Mouse (Mus musculus) c-Kit-positive CD71-positive TER-119-negative erythroid progenitor cells, embryonic 14.5 days (primary cell): ENCODE measurements around the gene Ccr3.
"Not testable (repeated sequence)": the region's sequence is repeated elsewhere in the genome, so short reads cannot be mapped to it uniquely, and the experiment has no call there.

Source experiments
- DNase-seq: peaks from one replicate; pipeline ENCODE4 v3.0.0-alpha.2; 2013; ENCODE audit warnings: low read depth

Ccr3 gene

DNA sequence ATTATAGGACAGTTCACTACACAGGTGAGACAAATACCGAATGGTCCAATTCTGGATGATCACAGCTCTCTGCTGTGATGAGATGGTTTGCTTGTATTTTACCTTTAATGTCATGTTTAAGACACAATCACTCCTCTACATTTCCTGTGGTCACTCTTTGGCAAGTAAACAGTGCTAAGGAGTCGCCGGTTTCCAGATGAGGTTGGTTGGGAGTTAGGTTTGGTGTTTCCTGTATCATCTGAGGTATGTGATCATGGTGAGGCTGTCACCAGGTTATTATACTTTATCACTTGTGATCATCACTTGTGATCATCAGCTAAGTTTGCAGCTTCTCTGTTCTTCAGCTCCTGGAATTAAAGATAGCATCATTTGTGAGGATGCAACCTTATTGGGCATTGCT lies 19.2 kb downstream of the Ccr3 start:
- DNase-seq = no peak

DNA sequence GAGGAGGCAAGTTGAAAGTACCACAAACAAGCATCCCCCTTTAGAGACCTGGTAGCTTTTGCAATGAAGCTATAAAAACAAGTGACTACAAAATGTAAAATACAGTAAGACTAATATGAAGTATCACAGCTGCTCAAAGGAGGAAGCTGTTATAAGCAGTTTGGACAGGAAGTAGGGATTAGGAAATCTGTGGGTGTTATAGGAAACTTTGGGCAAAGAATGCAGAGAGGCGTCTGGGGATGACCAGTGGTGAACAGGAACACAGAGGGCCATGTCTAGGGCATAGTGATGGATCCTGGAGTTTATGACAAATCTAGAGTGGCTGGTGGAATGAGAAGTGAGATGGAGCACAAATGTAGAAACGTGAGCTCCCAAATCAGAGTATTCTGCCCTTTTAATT lies 31.8 kb downstream of the Ccr3 start:
- no peak for DNase-seq

DNA sequence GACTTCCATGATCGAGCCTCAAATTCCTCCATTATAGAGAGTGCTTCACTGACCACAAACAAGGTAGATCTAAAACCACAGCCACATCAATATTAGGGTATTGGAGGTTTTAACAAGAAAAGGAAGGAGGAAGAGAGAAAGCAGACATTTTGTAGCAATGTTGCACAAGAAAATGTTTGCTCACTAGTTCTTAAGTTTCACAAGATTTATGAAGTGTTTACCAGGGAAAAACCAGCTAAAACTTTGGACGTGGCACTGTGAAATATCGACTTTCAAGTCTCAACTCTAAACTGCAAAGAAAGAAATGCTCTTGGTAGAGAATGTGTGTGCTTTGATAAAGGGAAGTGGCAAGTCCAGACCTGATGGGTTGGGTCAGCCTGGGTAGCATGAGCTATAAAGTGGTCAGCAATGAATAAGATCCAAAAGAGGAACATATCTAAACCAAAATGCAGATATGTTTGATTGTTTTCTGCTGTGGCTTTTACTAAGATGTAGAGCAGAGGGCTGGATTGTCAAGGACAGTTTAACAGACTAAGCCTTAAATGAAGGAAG lies 34.5 kb downstream of the Ccr3 start:
- no peak for DNase-seq

DNA sequence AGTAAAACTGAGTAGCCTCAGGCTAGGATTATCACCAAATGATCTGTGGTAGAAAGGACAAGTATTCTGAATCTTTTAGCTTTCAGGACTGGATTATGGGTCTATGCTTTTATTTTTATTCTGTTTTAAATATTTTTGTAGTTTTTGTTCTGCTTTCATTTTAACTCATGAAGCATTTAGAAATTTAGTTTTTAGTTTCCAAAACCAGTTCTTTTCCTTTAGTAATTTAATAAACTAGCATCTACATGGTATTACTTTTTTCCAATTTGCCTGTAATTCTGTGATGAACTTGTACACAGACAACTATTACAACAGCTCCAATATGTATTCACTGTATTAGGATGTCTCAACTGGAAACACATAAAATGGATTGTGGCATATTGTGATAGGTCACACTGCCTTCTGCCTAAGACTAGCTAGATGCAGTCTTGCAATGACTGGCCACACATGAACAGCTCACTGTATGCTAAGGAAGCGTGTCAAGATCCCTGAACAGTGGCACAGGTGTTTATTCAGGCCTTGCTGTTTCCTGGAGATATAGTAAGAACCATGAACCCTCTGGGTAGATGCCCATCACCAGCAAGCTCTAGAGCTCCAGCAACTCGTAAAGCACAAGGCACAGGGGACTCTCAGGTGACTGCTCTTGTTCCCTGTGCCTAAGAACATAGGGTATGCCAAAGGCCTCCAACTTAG lies 38.0 kb downstream of the Ccr3 start:
- DNase-seq = no peak

DNA sequence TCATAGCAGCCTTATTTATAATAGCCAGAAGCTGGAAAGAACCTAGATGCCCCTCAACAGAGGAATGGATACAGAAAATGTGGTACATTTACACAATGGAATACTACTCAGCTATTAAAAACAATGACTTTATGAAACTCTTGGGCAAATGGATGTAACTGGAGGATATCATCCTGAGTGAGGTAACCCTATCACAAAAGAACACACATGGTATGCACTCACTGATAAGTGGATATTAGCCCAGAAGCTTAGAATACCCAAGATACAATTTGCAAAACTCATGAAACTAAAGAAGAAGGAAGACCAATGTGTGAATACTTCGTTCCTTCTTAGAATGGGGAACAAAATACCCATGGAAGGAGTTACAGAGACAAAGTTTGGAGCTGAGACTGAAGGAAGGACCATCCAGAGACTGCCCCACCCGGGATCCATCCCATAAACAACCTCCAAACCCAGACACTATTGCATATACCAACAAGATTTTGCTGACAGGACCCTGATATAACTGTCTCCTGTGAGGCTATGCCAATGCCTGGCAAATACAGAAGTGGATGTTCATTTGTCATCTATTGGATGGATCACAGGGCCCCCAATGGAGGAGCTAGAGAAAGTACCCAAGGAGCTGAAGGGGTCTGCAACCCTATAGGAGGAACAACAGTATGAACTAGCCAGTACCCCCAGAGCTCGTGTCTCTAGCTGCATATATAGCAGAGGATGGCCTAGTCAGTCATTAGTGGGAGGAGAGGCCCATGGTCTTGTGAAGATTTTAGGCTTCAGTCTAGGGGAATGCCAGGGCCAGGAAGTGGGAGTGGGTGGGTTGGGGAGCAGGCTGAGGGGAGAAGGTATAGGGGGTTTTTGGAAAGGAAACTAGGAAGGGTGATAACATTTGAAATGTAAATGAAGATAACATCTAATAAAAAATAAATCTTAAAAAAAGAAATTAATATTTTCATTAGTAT lies 40.0 kb downstream of the Ccr3 start:
- not testable (repeated sequence) for DNase-seq

DNA sequence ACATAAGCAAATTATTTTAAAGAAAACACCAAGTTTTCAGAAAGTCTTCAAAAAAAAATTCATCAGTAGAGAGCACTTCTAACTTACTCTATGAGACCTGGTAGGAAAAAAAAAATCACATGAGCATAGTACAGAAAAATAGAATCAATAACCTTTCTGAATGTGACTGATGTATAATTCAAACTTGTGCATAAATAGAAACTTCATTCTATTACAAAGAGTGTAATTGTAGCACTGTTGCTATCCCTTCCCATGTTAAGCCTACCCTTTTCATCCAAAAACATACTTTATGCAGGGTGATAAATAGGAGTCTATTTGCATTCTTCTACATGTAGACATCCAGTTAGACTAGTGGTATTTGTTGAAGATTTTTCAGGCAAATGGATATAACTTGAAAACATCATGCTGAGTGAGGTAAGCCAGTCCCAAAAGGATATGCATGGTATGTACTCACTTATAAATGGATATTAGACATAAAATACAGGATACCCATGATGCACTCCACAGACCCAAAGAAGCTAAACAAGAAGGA lies 44.9 kb downstream of the Ccr3 start:
- no peak for DNase-seq

DNA sequence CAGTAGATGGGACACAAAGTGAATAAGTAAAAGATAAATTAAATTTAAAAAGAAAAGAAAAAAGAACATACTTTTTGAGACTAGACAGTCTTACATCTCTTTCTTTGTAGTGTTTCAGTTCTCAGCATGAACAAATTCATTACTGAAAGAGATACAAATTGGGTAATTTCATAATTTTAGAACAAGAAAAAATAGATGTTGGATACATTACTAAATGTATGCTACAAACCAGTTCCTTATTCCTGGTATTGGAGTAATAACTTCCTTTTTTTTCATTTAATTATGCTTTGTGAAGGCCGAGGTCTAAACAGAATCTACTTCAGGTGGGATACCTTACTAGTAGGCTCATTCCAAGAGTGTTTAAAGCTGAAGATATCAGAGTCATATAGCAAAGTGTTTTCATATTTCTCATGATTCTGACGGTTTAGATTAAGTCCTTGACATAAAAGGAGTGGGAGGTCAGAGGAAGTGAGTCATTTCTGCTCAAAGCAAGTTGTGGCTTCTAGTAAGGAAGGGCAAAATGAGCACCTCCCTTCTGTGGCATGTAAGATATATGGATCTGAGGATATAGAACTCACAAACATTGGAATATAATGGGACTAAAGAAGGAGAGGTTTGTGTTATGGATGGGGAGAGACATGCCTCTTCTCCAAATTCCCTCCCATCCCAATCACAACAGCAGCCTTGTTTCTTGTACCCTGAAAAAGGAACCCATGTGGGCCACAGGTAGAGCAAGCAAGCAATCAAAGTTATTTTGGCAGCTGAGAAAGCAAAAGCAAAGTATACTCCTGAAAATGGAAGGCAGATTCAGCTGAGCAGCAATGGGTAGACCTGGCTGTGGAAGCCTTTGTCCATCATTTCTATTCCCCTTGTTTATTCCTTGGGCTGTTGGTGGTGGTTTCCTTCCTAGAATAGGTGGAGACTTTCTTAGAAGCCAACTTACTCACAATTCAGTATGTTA lies 46.6 kb downstream of the Ccr3 start:
- no peak for DNase-seq

DNA sequence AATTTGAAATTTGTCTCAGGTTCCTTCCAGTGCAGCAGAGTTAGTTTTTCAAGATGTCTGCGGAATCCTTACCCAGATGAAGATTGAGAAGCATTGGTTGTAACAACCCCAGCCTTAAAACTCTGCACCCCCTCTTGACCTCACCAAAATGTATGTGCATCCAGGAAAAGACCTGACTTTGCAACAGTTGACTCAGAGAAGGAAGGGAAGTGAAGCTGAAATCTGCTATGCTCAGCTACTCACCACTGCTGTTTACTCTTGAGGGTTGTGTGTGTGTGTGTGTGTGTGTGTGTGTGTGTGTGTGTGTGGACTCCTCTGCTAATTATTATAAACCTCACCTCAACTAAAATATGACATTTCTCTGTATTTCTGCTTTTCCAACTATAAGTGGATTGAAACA lies 49.7 kb downstream of the Ccr3 start:
- no peak for DNase-seq

DNA sequence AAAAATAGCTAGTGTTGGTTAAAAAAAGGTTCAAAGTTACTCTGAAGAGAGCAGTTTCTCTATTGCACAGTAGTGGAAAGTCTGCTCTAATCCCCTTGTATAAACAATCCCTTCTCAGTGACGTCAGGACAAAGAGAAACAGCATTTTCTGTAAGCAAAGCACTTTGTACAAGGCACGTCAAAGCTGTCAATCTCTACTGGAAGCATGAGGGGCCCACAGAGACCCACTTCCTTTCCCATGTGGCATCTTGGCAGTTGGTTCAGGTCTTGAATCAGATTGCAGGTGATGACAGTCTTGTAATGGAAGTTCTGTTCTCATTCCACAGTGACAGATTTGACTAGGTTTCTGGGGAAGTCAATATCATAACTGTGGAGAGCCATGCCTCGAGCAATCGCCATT lies 58.0 kb downstream of the Ccr3 start:
- no peak for DNase-seq

DNA sequence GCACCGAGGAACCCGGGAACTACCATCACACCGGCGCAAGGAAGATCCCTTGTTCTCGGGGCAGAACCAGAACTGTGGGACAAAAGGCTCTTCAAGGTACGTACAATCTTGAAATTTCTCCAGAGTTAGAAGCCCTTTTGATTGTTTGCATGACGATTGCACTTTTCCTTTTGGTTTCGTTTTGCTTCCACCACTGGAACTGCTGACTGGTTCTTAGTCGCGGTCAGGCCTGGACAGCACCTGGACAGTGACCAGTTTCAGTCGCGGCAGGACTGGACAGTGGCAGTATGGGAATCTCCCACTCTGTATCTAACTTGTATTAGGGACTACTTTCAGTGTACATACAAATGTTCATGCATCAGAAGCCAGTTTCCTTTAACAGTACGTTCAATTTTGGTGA lies 58.7 kb downstream of the Ccr3 start:
- not testable (repeated sequence) for DNase-seq
